Mouse (Mus musculus) embryonic facial prominence, embryonic 15.5 days (tissue): ENCODE measurements around the gene Nr2e1. TPM values are rescaled to one million over a fixed set of nuclear protein-coding genes. Genes with fewer than 3 reads are reported as not detected.

ENCODE experiments used
- ATAC-seq: fragments of 200-750 bp; cut with Nextera tagmentation; 2 replicates; pipeline ENCODE4 v1.8.0; 2017; ENCODE audit warnings: low read depth, moderate TSS enrichment; ENCODE audit not compliant: insufficient number of reproducible peaks, low FRiP score, low TSS enrichment
- H3K27ac ChIP-seq: fragments of 300-500 bp; sonication (generic); replicated peaks from 2 replicates; pipeline ENCODE4 v1.5.1; 2015; ENCODE audit warnings: mild to moderate bottlenecking, inconsistent platforms
- H3K27me3 ChIP-seq: fragments of 300-500 bp; sonication (generic); 2 replicates; pipeline ENCODE4 v1.6.1; 2015; ENCODE audit warnings: inconsistent platforms
- H3K36me3 ChIP-seq: fragments of 300-500 bp; sonication (generic); 2 replicates; pipeline ENCODE4 v1.6.1; 2015; ENCODE audit warnings: mild to moderate bottlenecking, inconsistent platforms
- H3K4me1 ChIP-seq: fragments of 300-500 bp; sonication (generic); 2 replicates; pipeline ENCODE4 v1.6.1; 2015; ENCODE audit warnings: inconsistent platforms
- H3K4me2 ChIP-seq: fragments of 300-500 bp; sonication (generic); replicated peaks from 2 replicates; pipeline ENCODE4 v1.6.1; 2015; ENCODE audit warnings: mild to moderate bottlenecking, inconsistent platforms
- H3K4me3 ChIP-seq: fragments of 300-500 bp; sonication (generic); replicated peaks from 2 replicates; pipeline ENCODE4 v1.5.1; 2015; ENCODE audit warnings: mild to moderate bottlenecking, inconsistent platforms
- H3K9ac ChIP-seq: fragments of 300-500 bp; sonication (generic); 2 replicates; pipeline ENCODE4 v1.6.1; 2015; ENCODE audit warnings: inconsistent platforms
- H3K9me3 ChIP-seq: fragments of 300-500 bp; sonication (generic); replicated peaks from 2 replicates; pipeline ENCODE4 v1.6.1; 2016; ENCODE audit warnings: inconsistent platforms
- WGBS: fragments of 180-500 bp; shearing (Covaris S2); methylation state at CpG from one replicate; pipeline ENCODE4 v1.1.7; 2015; 5-methylcytosine and 5-hydroxymethylcytosine counted together
- polyA plus RNA-seq: library from polyadenylated mRNA; unstranded; fragments of >200 nt; fragmentation: Nextera tagmentation; extraction: Ambion mirVana; gene quantifications from 2 replicates; pipeline ENCODE4 v1.2.1, GENCODE M21; 2015

The Nr2e1 gene
- polyA plus RNA-seq, 1 experiment from 2014 or later, result 1.7 TPM

GRCm38 (mm10) chr10:42525682-42526081 lies 57.8 kb downstream of the Nr2e1 start:
- Histone ChIP-seq H3K4me2 (no peak overlapping the region), H3K27ac (no peak overlapping the region), H3K36me3 (peaks cover 38% of the 10 kb centered on the region), H3K4me1 (peaks cover 8% of the 10 kb centered on the region; the same call in 1 of the 2 replicates), H3K4me3 (no peak overlapping the region), H3K9ac (no peak overlapping the region), H3K9me3 (no peaks in the 10 kb centered on the region), H3K27me3 (no peaks in the 10 kb centered on the region)
- no peak for ATAC-seq
- WGBS, result 93% methylated on average over 3 of the region's 3 CpGs

- H3K4me2 ChIP-seq, result no peak overlapping the region
- peaks cover 8% of the 10 kb centered on the region; the same call in 1 of the 2 replicates for H3K4me1 ChIP-seq
- H3K9me3 ChIP-seq, result no peaks in the 10 kb centered on the region
- H3K27me3 ChIP-seq, result no peaks in the 10 kb centered on the region
- no peak overlapping the region for H3K4me3 ChIP-seq
- H3K27ac ChIP-seq, result no peak overlapping the region
- no peak overlapping the region for H3K9ac ChIP-seq
- WGBS, result 47% methylated on average over 11 of the region's 11 CpGs
- peak; percentile 71; the same call in 1 of the 2 replicates for ATAC-seq
- peaks cover 28% of the 10 kb centered on the region; the same call in 1 of the 2 replicates for H3K36me3 ChIP-seq
These were observed 59.8 kb downstream of the Nr2e1 start for GRCm38 (mm10) chr10:42523556-42524162.

- no peak for ATAC-seq
- no peaks in the 10 kb centered on the region for H3K9me3 ChIP-seq
- H3K9ac ChIP-seq, result no peak overlapping the region
- WGBS, result 46% methylated on average over 2 of the region's 2 CpGs
- H3K4me2 ChIP-seq, result no peak overlapping the region
- no peak overlapping the region for H3K4me3 ChIP-seq
- H3K4me1 ChIP-seq, result peaks cover 8% of the 10 kb centered on the region; the same call in 1 of the 2 replicates
- H3K36me3 ChIP-seq, result peaks cover 23% of the 10 kb centered on the region; the same call in 1 of the 2 replicates
- no peaks in the 10 kb centered on the region for H3K27me3 ChIP-seq
- H3K27ac ChIP-seq, result no peak overlapping the region
These were observed 60.5 kb downstream of the Nr2e1 start for GRCm38 (mm10) chr10:42522912-42523311.

GRCm38 (mm10) chr10:42521315-42521981 lies 62.0 kb downstream of the Nr2e1 start:
- peaks cover 13% of the 10 kb centered on the region; the same call in 1 of the 2 replicates for H3K36me3 ChIP-seq
- WGBS, result 63% methylated on average over 5 of the region's 5 CpGs
- H3K27ac ChIP-seq, result no peak overlapping the region
- H3K4me2 ChIP-seq, result no peak overlapping the region
- no peak overlapping the region for H3K4me3 ChIP-seq
- no peak overlapping the region for H3K9ac ChIP-seq
- H3K27me3 ChIP-seq, result no peaks in the 10 kb centered on the region
- peaks cover 8% of the 10 kb centered on the region; the same call in 1 of the 2 replicates for H3K4me1 ChIP-seq
- no peak for ATAC-seq
- no peaks in the 10 kb centered on the region for H3K9me3 ChIP-seq

- Histone ChIP-seq H3K27me3 (no peaks in the 10 kb centered on the region), H3K4me3 (no peak overlapping the region), H3K4me2 (no peak overlapping the region), H3K4me1 (peaks cover 4% of the 10 kb centered on the region; the same call in 1 of the 2 replicates), H3K9ac (no peak overlapping the region), H3K27ac (no peak overlapping the region), H3K36me3 (0 out of 2 replicates have a peak, but pooled peaks cover 3% of the 10 kb centered on the region), H3K9me3 (no peaks in the 10 kb centered on the region)
- WGBS, result 85% methylated on average over 8 of the region's 8 CpGs
- ATAC-seq, result no peak
These were observed 65.1 kb downstream of the Nr2e1 start for GRCm38 (mm10) chr10:42518363-42518762.

- Histone ChIP-seq H3K36me3 (0 out of 2 replicates have a peak, but pooled peaks cover 11% of the 10 kb centered on the region), H3K4me3 (no peak overlapping the region), H3K27ac (no peak overlapping the region), H3K4me1 (no peaks in the 10 kb centered on the region), H3K4me2 (no peak overlapping the region), H3K27me3 (no peaks in the 10 kb centered on the region), H3K9me3 (no peaks in the 10 kb centered on the region), H3K9ac (no peak overlapping the region)
- no peak for ATAC-seq
These were observed 69.3 kb downstream of the Nr2e1 start for GRCm38 (mm10) chr10:42514125-42514524.

Other genes starting within 250 kb of the Nr2e1 start
- 6.4 and 7.9 TPM in 2 replicates for gene Afg1l, start 105.1 kb downstream of the Nr2e1 start, polyA plus RNA-seq
- 324 and 336 TPM in 2 replicates for gene Snx3, start 81.6 kb downstream of the Nr2e1 start, polyA plus RNA-seq
- 12.9 and 14.9 TPM in 2 replicates for gene Ostm1, start 190 bp upstream of the Nr2e1 start, polyA plus RNA-seq
- gene Sec63, start 177.9 kb upstream of the Nr2e1 start, polyA plus RNA-seq, result 23.1 and 27.8 TPM in 2 replicates